Mouse (Mus musculus) megakaryocyte, embryonic 14.5 days (primary cell): ENCODE results near the gene Dnajc19. TPM values are rescaled to one million over a fixed set of nuclear protein-coding genes. Genes with fewer than 3 reads are reported as not detected.

Source experiments
- H3K27me3 ChIP-seq: replicated peaks from 2 replicates; pipeline ENCODE3; 2012; ENCODE audit warnings: inconsistent platforms
- H3K36me3 ChIP-seq: replicated peaks from 2 replicates; pipeline ENCODE3; 2012; ENCODE audit warnings: low read length, inconsistent platforms, mixed read lengths
- H3K4me1 ChIP-seq: 2 replicates; pipeline ENCODE4 v1.6.1; 2012; ENCODE audit warnings: inconsistent platforms
- H3K4me3 ChIP-seq: replicated peaks from 2 replicates; pipeline ENCODE3; 2012; ENCODE audit warnings: moderate library complexity, mild to moderate bottlenecking, inconsistent platforms
- H3K9me3 ChIP-seq: 2 replicates; pipeline ENCODE4 v1.6.1; 2012; ENCODE audit warnings: inconsistent platforms
- FLI1 ChIP-seq: IDR thresholded peaks from 2 replicates; pipeline ENCODE4 v1.6.1; 2012; ENCODE audit warnings: low read length, inconsistent platforms, mixed read lengths
- GATA1 ChIP-seq: IDR thresholded peaks from 3 replicates; pipeline ENCODE4 v1.6.1; 2012; ENCODE audit warnings: mixed read lengths, low read length, inconsistent platforms, borderline replicate concordance
- polyA plus RNA-seq: library from polyadenylated mRNA; stranded (reverse); fragments of >175 nt; gene quantifications from 2 replicates; pipeline ENCODE4 v1.2.3, GENCODE M21; 2012; ENCODE audit warnings: low replicate concordance; ENCODE audit not compliant: insufficient read depth

The Dnajc19 gene
- polyA plus RNA-seq, 1 experiment: 23.8 TPM

- TF ChIP-seq FLI1 (no peak), GATA1 (no peak)
- Histone ChIP-seq H3K9me3 (peaks cover 3% of the 10 kb centered on the region), H3K27me3 (no peaks in the 10 kb centered on the region), H3K4me1 (no peaks in the 10 kb centered on the region), H3K36me3 (no peaks in the 10 kb centered on the region), H3K4me3 (no peak overlapping the region)
Measured at GRCm38 (mm10) chr3:34006824-34007223, 74.3 kb downstream of the Dnajc19 start.

- Histone ChIP-seq H3K36me3 (no peaks in the 10 kb centered on the region), H3K4me3 (no peak overlapping the region), H3K4me1 (no peaks in the 10 kb centered on the region), H3K9me3 (no peaks in the 10 kb centered on the region), H3K27me3 (no peaks in the 10 kb centered on the region)
- TF ChIP-seq GATA1 (no peak), FLI1 (no peak)
Measured at GRCm38 (mm10) chr3:34006301-34006700, 74.8 kb downstream of the Dnajc19 start.

Other genes starting within 250 kb of the Dnajc19 start
- gene Ccdc39, start 237.0 kb downstream of the Dnajc19 start, polyA plus RNA-seq: not detected in 2 replicates
- 4.3 and 16.0 TPM in 2 replicates for gene Fxr1, start 61.4 kb downstream of the Dnajc19 start, polyA plus RNA-seq